Mouse (Mus musculus) kidney, adult 2 months (tissue): ENCODE results near the gene Sf1.

Source experiments
- CTCF ChIP-seq: fragments of 200-500 bp; conservative IDR thresholded peaks from 2 replicates; pipeline ENCODE4 v1.5.1; 2011; ENCODE audit warnings: low read depth, mild to moderate bottlenecking, control low read depth, low read length, moderate library complexity, mixed read lengths; ENCODE audit not compliant: insufficient read depth, insufficient read length
- POLR2A ChIP-seq: fragments of 200-500 bp; IDR thresholded peaks from one replicate; pipeline ENCODE4 v1.6.1; 2011; ENCODE audit warnings: low read depth, low read length, control low read depth

GRCm38 (mm10) chr19:6407109-6407508 is 43.6 kb downstream of the Sf1 start:
- TF ChIP-seq CTCF (no peak), POLR2A (no peak)
